Mouse (Mus musculus) right cerebral cortex, postnatal 14 days (tissue): ENCODE measurements at regions not wholly inside any gene's neighbourhood (a gene's known extent, or its start where the extent isn't known, plus 50 kb on each side); places are given as distances from the start of the nearest gene placed in this dataset.
"Not testable (repeated sequence)": the region's sequence is repeated elsewhere in the genome, so short reads cannot be mapped to it uniquely, and the experiment has no call there.

ENCODE experiments used
- DNase-seq: peaks from one replicate; pipeline ENCODE4 v3.0.0; 2022

GRCm38 (mm10) chr3:151931096-151931495, 93.7 kb upstream of the Ptgfr start:
- DNase-seq, result no peak

DNA sequence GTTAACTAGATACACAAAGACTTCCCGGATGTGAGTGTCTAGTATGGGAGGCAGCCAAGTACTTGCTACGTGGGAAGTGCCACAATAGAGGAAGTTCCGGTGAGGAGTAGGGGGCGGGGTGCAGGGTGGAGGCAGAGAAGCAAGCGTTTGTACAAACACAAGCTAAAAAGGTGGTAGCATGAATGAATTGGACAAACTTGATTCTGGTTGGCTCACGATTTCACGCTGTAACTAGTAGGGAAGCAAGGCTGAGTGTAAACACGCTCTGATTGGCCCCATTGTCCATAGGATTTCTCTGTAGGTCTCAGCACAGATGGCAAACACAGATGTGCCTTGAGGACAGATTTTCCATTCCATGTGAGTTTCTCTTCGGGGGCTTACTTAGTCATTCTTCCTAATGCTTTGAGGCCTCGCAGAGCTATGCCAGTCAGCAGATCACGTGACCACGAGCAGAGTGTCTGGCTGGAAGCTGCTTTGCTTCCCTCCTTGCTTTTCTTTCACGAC, 76.6 kb upstream of the Ptgfr start:
- DNase-seq, result peak; percentile 28

DNA sequence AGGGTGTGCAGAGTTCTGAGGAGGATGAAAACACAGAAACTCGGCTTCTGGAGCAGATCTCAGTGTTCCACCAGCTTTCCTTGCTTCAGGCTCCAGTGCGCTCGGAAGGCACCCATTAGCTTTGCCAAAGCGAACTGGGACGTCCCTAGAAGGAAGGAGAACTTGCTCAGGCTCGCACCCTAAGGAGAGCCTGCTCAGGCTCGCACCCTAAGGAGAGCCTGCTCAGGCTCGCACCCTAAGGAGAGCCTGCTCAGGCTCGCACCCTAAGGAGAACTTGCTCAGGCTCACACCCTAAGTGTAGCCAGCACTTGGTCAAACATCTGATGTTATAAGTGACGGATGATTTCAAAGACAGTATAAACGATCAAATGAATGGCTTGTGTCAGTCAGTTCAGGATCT, 74.9 kb upstream of the Ptgfr start:
- DNase-seq, result not testable (repeated sequence)

DNA sequence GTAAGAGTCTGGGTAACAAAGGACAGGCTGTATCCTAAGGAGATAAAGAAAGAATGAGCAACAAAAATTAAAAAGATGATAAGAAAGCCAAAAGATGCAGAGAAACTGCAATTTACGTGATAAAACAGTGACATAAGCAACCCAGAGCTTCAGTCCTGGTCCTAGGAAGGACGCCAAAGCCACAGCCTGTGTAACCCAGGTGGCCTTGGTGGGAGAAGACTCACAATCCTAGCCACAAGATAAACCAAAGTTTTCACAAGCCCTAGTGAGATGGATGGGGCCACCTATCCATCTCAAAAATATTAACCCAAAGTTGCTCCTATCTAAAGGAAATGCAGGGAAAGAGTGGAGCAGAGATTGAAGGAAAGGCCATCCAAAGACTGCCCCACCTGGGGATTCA, 73.4 kb upstream of the Ptgfr start:
- DNase-seq, result no peak

GRCm38 (mm10) chr3:151909344-151909743, 71.9 kb upstream of the Ptgfr start:
- DNase-seq, result no peak

DNA sequence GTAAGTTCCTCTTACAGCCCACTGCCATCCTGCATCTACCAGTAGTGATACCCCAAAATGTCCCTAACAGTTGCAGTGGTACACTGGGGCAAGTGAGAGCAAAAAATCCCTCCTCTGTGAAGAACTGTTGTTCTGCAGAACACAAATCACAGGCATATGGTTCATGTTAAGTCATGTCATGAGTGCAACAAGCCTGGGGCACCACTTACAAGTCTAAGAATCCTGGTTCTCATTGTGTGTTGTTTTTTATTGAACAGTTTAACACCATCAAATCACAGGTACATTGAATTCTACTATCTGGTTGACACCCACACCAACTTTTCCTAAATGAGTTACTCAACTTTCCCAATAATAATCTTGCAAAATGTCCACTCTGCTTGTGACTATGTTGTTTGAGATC, 71.5 kb upstream of the Ptgfr start:
- DNase-seq, result no peak

DNA sequence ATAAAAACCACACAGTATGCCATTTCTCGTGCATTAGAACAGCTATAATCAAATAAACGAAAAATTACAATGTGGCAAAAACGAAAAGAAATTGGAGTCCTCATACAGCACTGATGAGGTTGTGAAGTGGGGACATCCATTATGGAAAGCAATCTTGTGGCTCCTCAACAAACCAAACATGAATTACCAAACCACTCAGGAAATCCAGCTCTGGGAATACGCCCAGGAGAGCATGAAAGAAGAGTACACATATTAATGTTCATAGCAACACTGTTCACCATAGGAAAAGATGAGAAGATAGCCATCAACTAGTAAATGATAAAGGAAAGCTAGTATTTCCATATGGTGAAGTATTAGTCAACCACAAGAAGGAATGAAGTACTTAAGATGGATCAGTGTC, 68.3 kb upstream of the Ptgfr start:
- no peak for DNase-seq

DNA sequence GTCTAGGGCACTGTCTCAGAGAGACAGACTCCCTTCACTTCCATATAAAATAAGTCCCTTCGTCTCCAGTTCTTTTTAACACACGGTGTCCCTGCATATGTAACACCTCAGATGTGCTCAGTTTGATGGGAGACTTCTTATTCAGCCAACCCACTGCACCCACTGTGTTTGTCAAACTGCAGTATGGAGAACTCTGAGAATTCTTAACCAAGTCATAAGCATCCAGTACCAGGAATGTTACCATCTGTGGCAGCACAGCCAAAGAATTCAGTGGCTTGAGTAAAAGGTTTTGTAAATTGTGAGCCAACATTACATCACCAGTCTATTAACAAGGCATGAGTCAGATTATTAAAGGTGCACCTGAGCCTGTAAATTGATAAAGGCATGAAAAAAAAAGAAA, 65.7 kb upstream of the Ptgfr start:
- no peak for DNase-seq

- DNase-seq, result no peak
Observed at GRCm38 (mm10) chr3:151902216-151902827, 64.9 kb upstream of the Ptgfr start.

DNA sequence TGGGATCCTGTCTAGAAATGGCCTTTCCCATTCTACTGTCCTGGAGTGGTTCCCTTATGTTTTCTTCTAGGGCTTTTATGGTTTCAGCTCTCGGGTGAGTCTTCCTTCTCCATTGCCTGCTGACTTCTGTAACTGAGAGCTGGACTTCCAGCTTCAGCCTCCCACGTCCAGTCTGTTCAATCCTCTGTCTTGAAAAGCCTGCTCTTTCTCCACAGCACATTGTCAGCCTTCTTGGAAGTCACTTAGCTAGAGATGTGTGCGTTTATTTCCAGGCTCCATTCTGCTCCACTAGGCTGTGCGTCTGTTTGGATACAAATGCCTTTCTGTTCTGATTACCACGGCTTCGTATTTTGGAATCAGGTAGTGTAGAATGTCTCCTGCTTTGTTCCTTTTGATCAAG, 62.2 kb upstream of the Ptgfr start:
- DNase-seq, result no peak

GRCm38 (mm10) chr3:151899094-151899493, 61.7 kb upstream of the Ptgfr start:
- no peak for DNase-seq

- no peak for DNase-seq
Observed at GRCm38 (mm10) chr3:151896320-151896719, 58.9 kb upstream of the Ptgfr start.

DNA sequence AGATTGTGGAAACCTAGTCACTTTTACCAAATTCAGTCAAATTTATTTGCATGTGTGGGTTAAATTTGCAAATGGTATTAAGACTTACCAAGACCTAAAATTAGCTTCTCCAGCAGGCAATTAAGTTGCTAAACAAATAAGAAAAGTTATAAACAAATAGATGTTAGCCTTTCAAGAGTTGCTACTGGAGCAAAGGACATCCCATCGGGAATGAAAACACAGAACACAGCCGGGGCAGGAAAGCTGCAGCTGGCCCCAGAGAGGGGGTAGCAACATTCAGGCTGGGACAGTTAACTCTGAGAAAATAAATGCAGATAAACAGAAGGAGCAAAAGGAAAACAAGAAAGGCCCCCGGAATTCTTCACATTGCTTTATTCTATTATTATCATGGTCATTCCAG, 57.3 kb upstream of the Ptgfr start:
- no peak for DNase-seq

- no peak for DNase-seq
Observed at GRCm38 (mm10) chr3:151893421-151894235, 56.2 kb upstream of the Ptgfr start.

DNA sequence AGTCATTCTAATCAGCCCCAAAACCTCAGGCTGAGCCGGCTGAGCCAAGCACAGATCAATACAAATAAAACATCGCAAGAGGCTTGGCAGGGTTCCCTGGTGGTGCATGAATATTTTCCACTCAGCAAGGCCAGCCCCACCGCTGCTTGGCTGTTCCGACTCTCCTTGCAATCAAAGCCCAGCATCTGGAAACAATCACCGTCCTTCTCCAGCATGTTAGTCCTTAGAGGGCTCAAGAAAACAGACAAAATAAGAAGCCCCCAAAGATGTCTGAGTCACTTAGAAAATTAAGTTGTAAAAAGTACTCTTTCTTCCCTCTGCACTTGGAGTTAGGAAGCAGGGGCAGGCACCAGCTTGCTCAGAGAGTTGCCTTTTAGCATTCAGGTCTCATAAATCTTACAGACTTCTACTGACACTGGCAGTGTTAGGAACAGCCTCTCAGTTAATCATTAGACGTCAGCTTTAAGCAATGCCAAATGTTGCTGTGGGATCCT, 54.4 kb upstream of the Ptgfr start:
- peak; percentile 34 for DNase-seq

DNA sequence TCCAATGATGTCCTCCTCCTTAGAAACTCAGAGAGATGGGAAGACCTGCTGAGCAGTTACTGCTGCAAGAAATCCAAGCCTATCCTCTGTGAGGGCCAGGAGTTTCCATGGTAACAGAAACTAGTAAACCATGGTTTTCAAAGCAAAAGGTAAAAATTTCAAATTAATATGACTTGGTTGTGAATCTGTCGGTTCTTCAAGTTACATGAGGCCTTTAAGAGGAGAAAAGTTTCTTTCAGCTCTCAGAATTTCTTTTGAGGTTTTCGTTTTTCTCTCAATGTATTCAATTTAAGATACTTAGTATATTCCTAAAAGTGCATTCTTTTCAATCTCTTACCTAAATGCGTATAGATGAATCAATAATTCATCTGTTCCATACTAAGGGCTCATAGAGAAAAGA, 53.9 kb upstream of the Ptgfr start:
- DNase-seq, result no peak

DNA sequence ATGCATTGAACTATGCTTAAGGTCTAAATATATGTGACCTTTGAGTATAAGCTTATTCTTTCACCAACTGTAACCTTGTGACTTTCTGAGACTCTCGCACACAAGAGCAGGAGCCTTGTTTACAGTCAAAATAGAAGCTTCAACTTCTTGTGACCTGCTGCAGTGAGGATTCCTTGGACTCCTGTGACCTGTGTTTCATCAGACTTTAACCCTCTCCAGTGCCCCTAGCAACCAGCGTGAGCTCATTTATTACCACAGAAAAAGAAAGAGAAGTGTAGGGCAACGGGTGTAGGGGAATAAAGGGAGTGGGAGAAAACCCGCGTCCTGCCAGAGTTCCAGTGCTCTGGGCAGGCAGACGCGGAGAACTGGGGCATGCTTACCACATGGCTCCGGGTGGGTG, 52.3 kb upstream of the Ptgfr start:
- no peak for DNase-seq
